Mouse (Mus musculus) spleen, adult 2 months (tissue): Measurements from ENCODE around the gene Pla2g4b.

ENCODE experiments used
- CTCF ChIP-seq: fragments of 200-500 bp; IDR thresholded peaks from 2 replicates; pipeline ENCODE4 v1.5.1; 2011; ENCODE audit warnings: mild to moderate bottlenecking, inconsistent platforms; ENCODE audit not compliant: insufficient read depth, insufficient read length, insufficient replicate concordance; ENCODE audit errors: extremely low read depth
- POLR2A ChIP-seq: fragments of 200-500 bp; IDR thresholded peaks from 2 replicates; pipeline ENCODE4 v1.6.1; 2011; ENCODE audit warnings: low read depth, low read length, inconsistent platforms

DNA sequence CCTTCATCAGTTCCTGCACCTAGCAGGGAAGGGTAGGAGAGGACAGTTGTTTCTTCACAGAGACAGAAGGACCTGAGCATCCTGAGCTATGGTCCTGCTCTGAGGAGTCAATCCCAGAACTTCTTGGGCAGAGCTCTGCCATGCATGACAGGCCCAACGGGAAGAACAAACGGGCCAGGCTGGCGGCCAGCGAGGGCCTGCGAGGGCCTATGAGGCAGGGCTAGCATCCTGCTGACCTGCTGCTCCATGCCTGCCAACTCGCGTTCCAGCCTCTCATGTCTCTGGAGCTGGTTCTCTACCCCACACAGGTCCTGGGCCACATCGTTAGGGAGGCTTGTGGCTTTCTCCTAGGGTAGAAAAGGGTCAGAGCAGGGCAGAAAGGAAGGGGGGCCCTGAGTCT lies 29.0 kb downstream of the Pla2g4b start:
- TF ChIP-seq CTCF, result no peak
- TF ChIP-seq POLR2A, result no peak
